Mouse (Mus musculus): Measurements from ENCODE around the gene Bud31. TPM values are rescaled to one million over a fixed set of nuclear protein-coding genes. Genes with fewer than 3 reads are reported as not detected.
"Not testable (repeated sequence)": the region's sequence is repeated elsewhere in the genome, so short reads cannot be mapped to it uniquely, and the experiment has no call there.

Gene Bud31
- polyA plus RNA-seq, 1 experiment from 2014 or later: 186 TPM

DNA sequence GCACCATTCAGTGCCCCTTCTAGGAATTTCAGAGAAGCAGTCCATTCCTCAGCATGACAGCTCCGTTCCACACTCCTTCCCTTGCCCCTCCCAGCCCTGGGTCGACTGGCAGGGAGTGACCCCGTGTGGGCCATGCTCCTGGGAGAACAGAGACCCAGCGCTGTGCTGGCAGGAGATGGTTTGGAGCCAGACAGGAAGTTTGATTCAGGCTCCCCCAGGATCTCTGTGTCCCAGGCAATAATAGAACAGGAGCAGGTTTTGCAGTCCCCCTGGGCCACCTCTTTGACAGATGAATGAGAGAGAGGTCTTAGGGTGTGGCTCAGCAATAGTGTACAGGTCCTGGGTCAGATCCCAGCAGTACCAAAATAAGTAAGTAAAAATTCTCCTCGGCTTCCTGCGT, 22.2 kb upstream of the Bud31 start:
- 48% methylated on average over 6 of the region's 6 CpGs for WGBS
- 0 out of 2 replicates have a peak, but pooled peaks cover 2% of the 10 kb centered on the region for H3K4me1 ChIP-seq (ENCODE audit: control insufficient read depth, insufficient read depth, low read length)

DNA sequence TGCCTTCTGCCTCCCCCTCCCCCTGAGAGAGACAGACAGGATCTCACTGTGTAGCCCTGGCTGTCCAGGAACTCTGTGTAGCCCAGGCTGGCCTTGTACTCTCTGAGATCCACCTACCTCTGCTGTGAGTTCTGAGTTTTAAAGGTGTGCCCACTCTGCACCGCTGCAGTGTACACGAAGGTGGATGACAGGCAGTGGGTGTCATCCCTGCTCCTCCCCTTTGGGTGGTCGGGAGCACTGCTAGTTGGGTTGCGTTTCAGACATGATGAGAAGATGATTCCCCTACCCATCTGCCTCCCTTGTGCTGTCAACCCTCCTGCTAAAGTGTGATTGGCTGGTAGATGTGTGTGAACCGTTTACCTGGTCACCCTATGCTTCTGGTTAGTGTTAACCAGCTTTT, 21.7 kb upstream of the Bud31 start:
- 83% methylated on average over 5 of the region's 5 CpGs for WGBS
- no peaks in the 10 kb centered on the region for H3K27me3 ChIP-seq (ENCODE audit: control insufficient read depth, insufficient read depth, low read length)
- no peak overlapping the region for H3K4me2 ChIP-seq (replicated peaks; ENCODE audit: low read depth, low read length)
- H3K36me3 ChIP-seq (ENCODE audit: control insufficient read depth, insufficient read depth, low read length): peaks cover 12% of the 10 kb centered on the region; the same call in 1 of the 2 replicates
- no peak overlapping the region for H3K4me3 ChIP-seq (ENCODE audit: low read depth, low read length)
- H3K9me3 ChIP-seq (ENCODE audit: control insufficient read depth, low read depth, low read length): no peaks in the 10 kb centered on the region
- 0 out of 2 replicates have a peak, but pooled peaks cover 2% of the 10 kb centered on the region for H3K4me1 ChIP-seq (ENCODE audit: control insufficient read depth, insufficient read depth, low read length)
- ATAC-seq (ENCODE audit: insufficient number of reproducible peaks, insufficient read depth, low FRiP score, low read depth): no peak
- no peak overlapping the region for H3K9ac ChIP-seq (replicated peaks; ENCODE audit: low read depth, low read length)
- H3K27ac ChIP-seq (ENCODE audit: low read length): no peak overlapping the region

More for the DNA sequence above, 22.2 kb upstream of the Bud31 start:
- H3K36me3 ChIP-seq (ENCODE audit: control insufficient read depth, insufficient read depth, low read length): peaks cover 7% of the 10 kb centered on the region; the same call in 1 of the 2 replicates
- no peaks in the 10 kb centered on the region for H3K9me3 ChIP-seq (ENCODE audit: control insufficient read depth, low read depth, low read length)
- no peak for ATAC-seq (ENCODE audit: insufficient number of reproducible peaks, insufficient read depth, low FRiP score, low read depth)
- H3K4me2 ChIP-seq (replicated peaks; ENCODE audit: low read depth, low read length): no peak overlapping the region
- no peaks in the 10 kb centered on the region for H3K27me3 ChIP-seq (ENCODE audit: control insufficient read depth, insufficient read depth, low read length)
- H3K9ac ChIP-seq (replicated peaks; ENCODE audit: low read depth, low read length): no peak overlapping the region
- H3K4me3 ChIP-seq (ENCODE audit: low read depth, low read length): no peak overlapping the region
- H3K27ac ChIP-seq (ENCODE audit: low read length): no peak overlapping the region

DNA sequence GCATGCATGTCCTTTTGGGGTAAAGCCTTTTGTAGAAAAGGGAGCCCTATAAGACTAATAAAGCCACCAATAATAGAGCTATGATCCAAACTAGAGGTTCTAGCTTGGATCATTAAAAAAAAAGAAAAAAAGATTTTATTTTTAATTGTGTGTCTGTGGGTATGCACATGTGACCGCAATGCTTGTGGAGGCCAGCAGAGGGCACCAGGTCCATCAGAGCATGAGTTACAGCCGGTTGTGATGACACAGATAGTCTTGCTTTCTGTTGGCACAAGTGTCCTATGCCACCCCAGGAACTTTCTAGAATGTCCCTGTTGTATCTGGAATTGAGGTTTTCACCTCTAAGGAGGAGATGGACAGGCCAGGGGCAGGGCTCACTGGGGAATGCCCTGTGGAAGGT, 20.8 kb upstream of the Bud31 start:
- Histone ChIP-seq H3K4me1 (ENCODE audit: control insufficient read depth, insufficient read depth, low read length) (0 out of 2 replicates have a peak, but pooled peaks cover 2% of the 10 kb centered on the region), H3K9ac (replicated peaks; ENCODE audit: low read depth, low read length) (no peak overlapping the region), H3K27ac (ENCODE audit: low read length) (no peak overlapping the region), H3K4me2 (replicated peaks; ENCODE audit: low read depth, low read length) (no peak overlapping the region), H3K36me3 (ENCODE audit: control insufficient read depth, insufficient read depth, low read length) (peaks cover 20% of the 10 kb centered on the region; the same call in 1 of the 2 replicates), H3K27me3 (ENCODE audit: control insufficient read depth, insufficient read depth, low read length) (no peaks in the 10 kb centered on the region), H3K4me3 (ENCODE audit: low read depth, low read length) (no peak overlapping the region), H3K9me3 (ENCODE audit: control insufficient read depth, low read depth, low read length) (no peaks in the 10 kb centered on the region)
- WGBS: 90% methylated on average over 2 of the region's 2 CpGs
- ATAC-seq (ENCODE audit: insufficient number of reproducible peaks, insufficient read depth, low FRiP score, low read depth): no peak

DNA sequence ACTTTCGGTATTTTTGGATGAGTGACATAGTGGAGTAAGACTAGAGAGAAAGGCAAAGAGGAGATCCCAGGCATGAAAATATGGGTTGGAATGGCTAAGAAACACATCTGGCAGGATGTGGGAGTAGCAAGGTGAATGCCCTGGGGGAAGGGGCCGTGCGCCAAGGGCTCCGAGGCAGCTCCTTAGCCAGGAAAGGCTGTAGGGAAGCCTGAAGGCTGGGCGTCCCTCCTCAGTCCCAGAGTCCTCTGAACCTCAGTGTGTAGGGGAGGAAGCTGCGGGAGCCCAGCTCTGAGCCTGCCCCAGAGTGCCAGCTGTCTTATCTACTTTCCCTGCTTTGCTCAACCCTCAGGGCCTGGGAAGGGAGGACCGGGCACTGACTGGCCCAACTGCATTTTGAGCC, 19.2 kb upstream of the Bud31 start:
- Histone ChIP-seq H3K9ac (replicated peaks; ENCODE audit: low read depth, low read length) (no peak overlapping the region), H3K4me2 (replicated peaks; ENCODE audit: low read depth, low read length) (no peak overlapping the region), H3K9me3 (ENCODE audit: control insufficient read depth, low read depth, low read length) (no peaks in the 10 kb centered on the region), H3K4me1 (ENCODE audit: control insufficient read depth, insufficient read depth, low read length) (no peaks in the 10 kb centered on the region), H3K36me3 (ENCODE audit: control insufficient read depth, insufficient read depth, low read length) (peaks cover 31% of the 10 kb centered on the region), H3K27ac (ENCODE audit: low read length) (no peak overlapping the region), H3K27me3 (ENCODE audit: control insufficient read depth, insufficient read depth, low read length) (no peaks in the 10 kb centered on the region), H3K4me3 (ENCODE audit: low read depth, low read length) (no peak overlapping the region)
- no peak for ATAC-seq (ENCODE audit: insufficient number of reproducible peaks, insufficient read depth, low FRiP score, low read depth)
- WGBS: 63% methylated on average over 7 of the region's 7 CpGs

DNA sequence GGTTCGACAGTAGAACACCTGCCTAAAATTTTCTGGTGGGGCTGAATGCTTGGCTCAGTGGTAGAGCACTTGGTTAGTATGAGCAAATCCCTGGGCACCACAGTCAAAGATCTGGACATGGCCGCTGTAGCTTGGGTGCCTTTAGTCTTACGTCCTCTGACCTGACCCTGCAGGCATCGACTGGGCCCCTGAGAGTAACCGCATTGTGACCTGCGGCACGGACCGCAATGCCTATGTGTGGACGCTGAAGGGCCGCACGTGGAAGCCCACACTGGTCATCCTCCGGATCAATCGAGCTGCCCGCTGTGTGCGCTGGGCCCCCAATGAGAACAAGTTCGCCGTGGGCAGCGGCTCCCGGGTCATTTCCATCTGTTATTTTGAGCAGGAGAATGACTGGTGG, 16.8 kb upstream of the Bud31 start:
- Histone ChIP-seq H3K27ac (ENCODE audit: low read length) (no peak overlapping the region), H3K4me2 (replicated peaks; ENCODE audit: low read depth, low read length) (no peak overlapping the region), H3K9me3 (ENCODE audit: control insufficient read depth, low read depth, low read length) (no peaks in the 10 kb centered on the region), H3K9ac (replicated peaks; ENCODE audit: low read depth, low read length) (no peak overlapping the region), H3K27me3 (ENCODE audit: control insufficient read depth, insufficient read depth, low read length) (no peaks in the 10 kb centered on the region), H3K4me3 (ENCODE audit: low read depth, low read length) (no peak overlapping the region), H3K36me3 (ENCODE audit: control insufficient read depth, insufficient read depth, low read length) (peaks cover 42% of the 10 kb centered on the region), H3K4me1 (ENCODE audit: control insufficient read depth, insufficient read depth, low read length) (no peaks in the 10 kb centered on the region)
- ATAC-seq (ENCODE audit: insufficient number of reproducible peaks, insufficient read depth, low FRiP score, low read depth): no peak
- WGBS: 90% methylated on average over 19 of the region's 19 CpGs

DNA sequence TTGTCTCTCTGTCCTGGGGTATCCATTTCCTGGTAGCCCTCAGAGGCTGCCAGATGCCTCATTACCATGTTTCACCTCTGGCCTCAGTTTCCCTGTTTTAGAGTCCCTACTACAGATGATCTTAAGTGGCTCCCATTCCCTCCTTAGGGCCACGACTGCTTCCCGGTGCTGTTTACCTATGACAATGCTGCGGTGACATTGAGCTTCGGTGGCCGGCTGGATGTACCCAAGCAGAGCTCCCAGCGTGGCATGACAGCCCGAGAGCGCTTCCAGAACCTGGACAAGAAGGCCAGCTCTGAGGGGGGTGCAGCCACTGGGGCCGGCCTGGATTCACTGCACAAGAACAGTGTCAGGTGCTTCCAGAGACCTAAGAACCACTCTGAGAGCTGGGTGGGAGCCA, 13.6 kb upstream of the Bud31 start:
- H3K9me3 ChIP-seq (ENCODE audit: control insufficient read depth, low read depth, low read length): no peaks in the 10 kb centered on the region
- no peak overlapping the region for H3K4me2 ChIP-seq (replicated peaks; ENCODE audit: low read depth, low read length)
- H3K36me3 ChIP-seq (ENCODE audit: control insufficient read depth, insufficient read depth, low read length): peaks cover 68% of the 10 kb centered on the region
- no peaks in the 10 kb centered on the region for H3K4me1 ChIP-seq (ENCODE audit: control insufficient read depth, insufficient read depth, low read length)
- ATAC-seq (ENCODE audit: insufficient number of reproducible peaks, insufficient read depth, low FRiP score, low read depth): no peak
- WGBS: 96% methylated on average over 9 of the region's 9 CpGs
- no peak overlapping the region for H3K4me3 ChIP-seq (ENCODE audit: low read depth, low read length)
- H3K9ac ChIP-seq (replicated peaks; ENCODE audit: low read depth, low read length): no peak overlapping the region
- H3K27ac ChIP-seq (ENCODE audit: low read length): no peak overlapping the region
- H3K27me3 ChIP-seq (ENCODE audit: control insufficient read depth, insufficient read depth, low read length): no peaks in the 10 kb centered on the region

DNA sequence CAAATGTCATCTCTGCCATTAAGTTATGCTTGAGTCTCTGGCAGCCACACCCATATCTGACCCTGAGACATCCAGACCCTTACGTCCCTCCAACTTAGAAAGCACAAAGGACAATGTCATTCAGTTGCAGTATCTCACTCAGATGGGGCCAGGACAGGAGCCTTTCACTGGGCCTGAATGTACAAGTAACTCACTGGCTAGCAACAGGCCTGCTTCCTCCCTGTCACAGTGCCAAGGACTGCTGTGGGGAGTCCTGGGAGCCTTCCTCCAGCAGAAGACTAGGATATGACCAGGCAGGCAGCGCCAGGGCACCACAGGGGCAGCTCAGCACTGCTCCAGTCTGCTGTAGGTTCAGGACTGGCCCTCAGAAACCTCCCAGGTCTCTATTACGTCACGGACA, 11.0 kb upstream of the Bud31 start:
- Histone ChIP-seq H3K27me3 (ENCODE audit: control insufficient read depth, insufficient read depth, low read length) (no peaks in the 10 kb centered on the region), H3K36me3 (ENCODE audit: control insufficient read depth, insufficient read depth, low read length) (peaks cover 74% of the 10 kb centered on the region), H3K9me3 (ENCODE audit: control insufficient read depth, low read depth, low read length) (no peaks in the 10 kb centered on the region), H3K27ac (ENCODE audit: low read length) (no peak overlapping the region), H3K4me1 (ENCODE audit: control insufficient read depth, insufficient read depth, low read length) (no peaks in the 10 kb centered on the region), H3K4me2 (replicated peaks; ENCODE audit: low read depth, low read length) (no peak overlapping the region), H3K4me3 (ENCODE audit: low read depth, low read length) (no peak overlapping the region), H3K9ac (replicated peaks; ENCODE audit: low read depth, low read length) (no peak overlapping the region)
- 94% methylated on average over 4 of the region's 4 CpGs for WGBS
- ATAC-seq (ENCODE audit: insufficient number of reproducible peaks, insufficient read depth, low FRiP score, low read depth): no peak

DNA sequence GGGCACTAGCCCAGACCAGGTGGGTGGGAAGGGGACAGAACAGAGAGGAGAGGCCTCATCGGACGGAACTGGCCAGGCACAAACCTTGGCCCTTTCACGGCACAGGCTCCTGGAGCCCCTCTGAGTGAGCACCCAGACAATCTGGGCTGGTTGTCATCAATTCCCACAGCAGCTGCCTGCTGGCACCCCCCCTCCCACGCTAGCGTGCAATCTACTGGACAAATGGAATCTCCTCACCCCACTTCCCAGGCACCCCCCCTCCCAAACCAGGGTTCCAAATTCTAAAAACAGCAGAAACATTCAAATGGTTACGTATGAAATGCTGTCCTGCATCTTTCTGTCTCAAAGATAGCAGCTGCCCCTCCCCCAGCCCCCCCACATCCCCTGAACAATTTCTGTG, 10.4 kb upstream of the Bud31 start:
- H3K27ac ChIP-seq (ENCODE audit: low read length); H3K27me3 ChIP-seq (ENCODE audit: control insufficient read depth, insufficient read depth, low read length); H3K4me3 ChIP-seq (ENCODE audit: low read depth, low read length); ATAC-seq (ENCODE audit: insufficient number of reproducible peaks, insufficient read depth, low FRiP score, low read depth); H3K9ac ChIP-seq (replicated peaks; ENCODE audit: low read depth, low read length); H3K9me3 ChIP-seq (ENCODE audit: control insufficient read depth, low read depth, low read length); H3K4me2 ChIP-seq (replicated peaks; ENCODE audit: low read depth, low read length); H3K4me1 ChIP-seq (ENCODE audit: control insufficient read depth, insufficient read depth, low read length): not testable (repeated sequence)
- peaks cover 75% of the 10 kb centered on the region for H3K36me3 ChIP-seq (ENCODE audit: control insufficient read depth, insufficient read depth, low read length)
- 91% methylated on average over 4 of the region's 6 CpGs for WGBS

DNA sequence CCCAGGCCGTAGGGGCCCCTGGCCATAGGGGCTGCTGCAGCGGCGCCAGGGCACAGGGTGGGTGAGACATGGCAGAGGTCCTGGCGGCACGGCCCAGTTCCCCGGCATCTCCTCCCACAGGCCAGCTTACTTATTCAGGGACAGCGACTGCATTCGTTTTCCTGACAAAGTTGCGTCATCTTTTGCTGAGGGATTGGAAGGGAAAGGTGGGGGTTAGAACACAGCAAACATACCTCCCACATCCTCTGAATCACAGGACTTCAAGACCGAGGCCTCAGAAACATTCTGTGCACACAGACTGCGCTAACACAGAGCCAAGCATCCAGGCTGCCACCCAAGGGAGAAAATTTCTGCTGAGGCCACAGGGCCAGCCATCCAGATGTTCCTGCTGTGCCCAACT, 10.0 kb upstream of the Bud31 start:
- H3K27ac ChIP-seq (ENCODE audit: low read length): no peak overlapping the region
- ATAC-seq (ENCODE audit: insufficient number of reproducible peaks, insufficient read depth, low FRiP score, low read depth): no peak
- peaks cover 75% of the 10 kb centered on the region for H3K36me3 ChIP-seq (ENCODE audit: control insufficient read depth, insufficient read depth, low read length)
- 88% methylated on average over 11 of the region's 11 CpGs for WGBS
- no peaks in the 10 kb centered on the region for H3K27me3 ChIP-seq (ENCODE audit: control insufficient read depth, insufficient read depth, low read length)
- no peak overlapping the region for H3K4me3 ChIP-seq (ENCODE audit: low read depth, low read length)
- H3K9me3 ChIP-seq (ENCODE audit: control insufficient read depth, low read depth, low read length): no peaks in the 10 kb centered on the region
- H3K9ac ChIP-seq (replicated peaks; ENCODE audit: low read depth, low read length): no peak overlapping the region
- H3K4me1 ChIP-seq (ENCODE audit: control insufficient read depth, insufficient read depth, low read length): no peaks in the 10 kb centered on the region
- H3K4me2 ChIP-seq (replicated peaks; ENCODE audit: low read depth, low read length): no peak overlapping the region
